Mouse (Mus musculus) kidney, postnatal 25 days (tissue): Measurements from ENCODE around the gene Rtf1.

Experiments
- DNase-seq, 2 experiments: peaks; one replicate each; pipeline ENCODE4 v3.0.0; 2021; ENCODE audit warnings: mixed read lengths in 2 of 2

The Rtf1 gene

GRCm38 (mm10) chr2:119737124-119737523, 62.3 kb downstream of the Rtf1 start:
- DNase-seq = no peak

GRCm38 (mm10) chr2:119740567-119740966, 65.7 kb downstream of the Rtf1 start:
- no peak for DNase-seq

- DNase-seq = peak; percentile 51 to 62
These were observed 66.9 kb downstream of the Rtf1 start, which contains the start of gene Itpka for GRCm38 (mm10) chr2:119741581-119742411. Gene Itpka, plus strand, starts transcription at chr2:119742337.

GRCm38 (mm10) chr2:119742461-119743175, 67.8 kb downstream of the Rtf1 start:
- DNase-seq = peak; percentile 51 to 64

- DNase-seq = no peak
These were observed 68.4 kb downstream of the Rtf1 start for GRCm38 (mm10) chr2:119743176-119743807.

- no peak for DNase-seq
These were observed 68.9 kb downstream of the Rtf1 start for GRCm38 (mm10) chr2:119743808-119744162.

- DNase-seq = peak; percentile 38 to 63
These were observed 69.6 kb downstream of the Rtf1 start for GRCm38 (mm10) chr2:119744163-119745111.

GRCm38 (mm10) chr2:119745281-119745680, 70.4 kb downstream of the Rtf1 start:
- DNase-seq = peak in 1 of 2 experiments; percentile 32

GRCm38 (mm10) chr2:119747554-119747953, 72.7 kb downstream of the Rtf1 start:
- DNase-seq = no peak

- DNase-seq = no peak
These were observed 74.4 kb downstream of the Rtf1 start for GRCm38 (mm10) chr2:119749260-119749659.

- peak; percentile 23 to 41 for DNase-seq
These were observed 82.8 kb downstream of the Rtf1 start for GRCm38 (mm10) chr2:119757601-119758100.

GRCm38 (mm10) chr2:119758101-119758843, 83.4 kb downstream of the Rtf1 start:
- peak in 1 of 2 experiments; percentile 61 for DNase-seq

- peak in 1 of 2 experiments; percentile 2 for DNase-seq
These were observed 84.3 kb downstream of the Rtf1 start for GRCm38 (mm10) chr2:119758844-119759835.

- DNase-seq = no peak
These were observed 85.4 kb downstream of the Rtf1 start, which contains the start of gene Ltk for GRCm38 (mm10) chr2:119760251-119760650. Gene Ltk, minus strand, starts transcription at chr2:119760431.

GRCm38 (mm10) chr2:119762276-119762675, 87.4 kb downstream of the Rtf1 start:
- no peak for DNase-seq

- DNase-seq = no peak
These were observed 89.1 kb downstream of the Rtf1 start for GRCm38 (mm10) chr2:119763924-119764323.

GRCm38 (mm10) chr2:119767246-119767645, 92.4 kb downstream of the Rtf1 start:
- DNase-seq = no peak
